Mouse (Mus musculus): ENCODE results near the gene Cab39l. TPM values are rescaled to one million over a fixed set of nuclear protein-coding genes. Genes with fewer than 3 reads are reported as not detected.

The Cab39l gene
- polyA plus RNA-seq, 2 experiments: 8.4 to 30.0 TPM

- WGBS (ENCODE audit: insufficient replicate concordance): 60% methylated on average over 7 of the region's 7 CpGs
- H3K36me3 ChIP-seq (replicated peaks; ENCODE audit: control insufficient read depth, insufficient read depth, low read depth): no peaks in the 10 kb centered on the region
- H3K4me2 ChIP-seq (ENCODE audit: low read depth): no peak overlapping the region
- no peak overlapping the region for H3K27ac ChIP-seq
- no peak overlapping the region for H3K9ac ChIP-seq (replicated peaks)
- no peaks in the 10 kb centered on the region for H3K9me3 ChIP-seq (ENCODE audit: control insufficient read depth, low read length)
- DNase-seq (ENCODE audit: low read depth in 3 of 3, low spot score in 3 of 3) (no peak), ATAC-seq (ENCODE audit: insufficient read depth) (no peak)
- H3K4me3 ChIP-seq (ENCODE audit: insufficient read depth in 1 of 2, low read depth in 2 of 2, low read length in 2 of 2): no peak overlapping the region
- H3K4me1 ChIP-seq (replicated peaks; ENCODE audit: control insufficient read depth in 2 of 2, insufficient read depth in 2 of 2, low read length in 1 of 2): no peaks in the 10 kb centered on the region
- no peak for TF ChIP-seq CTCF (IDR thresholded peaks at IDR 0.05; ENCODE audit: low read depth)
- no peak for TF ChIP-seq EP300 (IDR thresholded peaks at IDR 0.05; ENCODE audit: low read depth)
- H3K27me3 ChIP-seq (ENCODE audit: control insufficient read depth, insufficient read depth, low read length): peaks cover 23% of the 10 kb centered on the region
Observed at GRCm38 (mm10) chr14:59627823-59628222, 187.1 kb downstream of the Cab39l start.

- WGBS (ENCODE audit: insufficient replicate concordance): 80% methylated on average over 15 of the region's 15 CpGs
- no peak overlapping the region for H3K4me3 ChIP-seq (ENCODE audit: insufficient read depth in 1 of 2, low read depth in 2 of 2, low read length in 2 of 2)
- H3K36me3 ChIP-seq (replicated peaks; ENCODE audit: control insufficient read depth, insufficient read depth, low read depth): no peaks in the 10 kb centered on the region
- H3K27me3 ChIP-seq (ENCODE audit: control insufficient read depth, insufficient read depth, low read length): peaks cover 23% of the 10 kb centered on the region
- no peak overlapping the region for H3K9ac ChIP-seq (replicated peaks)
- H3K4me2 ChIP-seq (ENCODE audit: low read depth): no peak overlapping the region
- H3K9me3 ChIP-seq (ENCODE audit: control insufficient read depth, low read length): no peaks in the 10 kb centered on the region
- H3K27ac ChIP-seq: no peak overlapping the region
- H3K4me1 ChIP-seq (replicated peaks; ENCODE audit: control insufficient read depth in 2 of 2, insufficient read depth in 2 of 2, low read length in 1 of 2): no peaks in the 10 kb centered on the region
- ATAC-seq (ENCODE audit: insufficient read depth) (no peak), DNase-seq (ENCODE audit: low read depth in 3 of 3, low spot score in 3 of 3) (no peak)
- no peak for TF ChIP-seq EP300 (IDR thresholded peaks at IDR 0.05; ENCODE audit: low read depth)
- no peak for TF ChIP-seq CTCF (IDR thresholded peaks at IDR 0.05; ENCODE audit: low read depth)
Observed at GRCm38 (mm10) chr14:59629308-59629707, 188.5 kb downstream of the Cab39l start.

DNA sequence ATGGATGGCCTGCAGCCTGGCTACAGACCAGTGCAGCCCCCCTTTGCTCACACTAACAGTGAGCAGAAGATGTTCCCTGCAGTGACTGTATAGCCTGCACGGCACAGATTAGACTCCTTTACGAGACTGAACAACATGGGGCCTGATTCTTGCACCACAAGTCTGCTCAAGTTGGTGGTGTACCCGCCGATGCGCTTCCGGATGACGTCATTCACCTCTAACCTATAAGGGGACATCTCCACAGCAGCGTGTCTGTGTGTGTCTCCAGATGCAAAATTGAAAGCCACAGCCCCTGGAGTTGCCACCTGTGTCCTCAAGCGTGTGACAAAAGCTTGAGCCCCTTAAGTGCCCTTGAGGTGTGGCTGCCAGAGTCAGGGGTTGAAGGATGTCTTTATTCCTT is 189.3 kb downstream of the Cab39l start:
- WGBS (ENCODE audit: insufficient replicate concordance): 75% methylated on average over 9 of the region's 9 CpGs
- DNase-seq (ENCODE audit: low read depth in 3 of 3, low spot score in 3 of 3) (no peak), ATAC-seq (ENCODE audit: insufficient read depth) (no peak)
- no peak for TF ChIP-seq EP300 (IDR thresholded peaks at IDR 0.05; ENCODE audit: low read depth)
- no peak for TF ChIP-seq CTCF (IDR thresholded peaks at IDR 0.05; ENCODE audit: low read depth)
- Histone ChIP-seq H3K4me3 (ENCODE audit: insufficient read depth in 1 of 2, low read depth in 2 of 2, low read length in 2 of 2) (no peak overlapping the region), H3K4me2 (ENCODE audit: low read depth) (no peak overlapping the region), H3K4me1 (replicated peaks; ENCODE audit: control insufficient read depth in 2 of 2, insufficient read depth in 2 of 2, low read length in 1 of 2) (no peaks in the 10 kb centered on the region), H3K27me3 (ENCODE audit: control insufficient read depth, insufficient read depth, low read length) (peaks cover 17% of the 10 kb centered on the region), H3K27ac (no peak overlapping the region), H3K9me3 (ENCODE audit: control insufficient read depth, low read length) (no peaks in the 10 kb centered on the region), H3K9ac (replicated peaks) (no peak overlapping the region), H3K36me3 (replicated peaks; ENCODE audit: control insufficient read depth, insufficient read depth, low read depth) (no peaks in the 10 kb centered on the region)

- no peak overlapping the region for H3K9ac ChIP-seq (replicated peaks)
Observed at GRCm38 (mm10) chr14:59632067-59632466, 191.3 kb downstream of the Cab39l start.

DNA sequence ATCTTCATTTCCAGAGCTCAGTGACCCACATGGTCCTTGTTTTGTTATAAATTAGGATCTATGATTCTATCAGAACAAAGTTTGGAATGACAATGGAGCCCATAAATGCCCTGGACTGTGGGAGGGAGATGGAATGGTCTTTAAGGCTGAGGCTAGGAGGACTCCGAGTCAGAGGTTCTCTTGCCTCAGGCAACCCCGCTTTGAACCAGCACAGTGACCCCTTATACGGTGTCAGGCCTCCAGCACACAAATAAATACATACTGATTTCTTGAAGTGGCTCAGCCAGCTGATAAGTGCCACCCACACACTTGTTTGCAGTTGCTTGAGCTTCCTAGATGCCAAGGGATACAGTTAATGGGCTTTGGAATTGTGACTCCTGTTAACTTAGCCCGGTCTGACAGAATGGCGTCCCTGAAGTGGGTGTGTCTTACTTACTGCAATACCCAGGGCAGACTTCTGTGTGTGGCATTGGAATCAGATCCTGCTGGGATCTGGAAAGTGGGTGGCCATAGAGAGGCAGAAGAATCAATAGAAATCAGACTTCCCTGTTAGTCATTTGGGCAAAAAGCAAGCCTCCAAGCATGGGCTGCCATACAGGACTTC is 192.6 kb downstream of the Cab39l start:
- 77% methylated on average over 5 of the region's 5 CpGs for WGBS (ENCODE audit: insufficient replicate concordance)
- no peaks in the 10 kb centered on the region for H3K36me3 ChIP-seq (replicated peaks; ENCODE audit: control insufficient read depth, insufficient read depth, low read depth)
- no peaks in the 10 kb centered on the region for H3K27me3 ChIP-seq (ENCODE audit: control insufficient read depth, insufficient read depth, low read length)
- H3K9me3 ChIP-seq (ENCODE audit: control insufficient read depth, low read length): no peaks in the 10 kb centered on the region
- no peaks in the 10 kb centered on the region for H3K4me1 ChIP-seq (replicated peaks; ENCODE audit: control insufficient read depth in 2 of 2, insufficient read depth in 2 of 2, low read length in 1 of 2)
- H3K27ac ChIP-seq: no peak overlapping the region
- no peak overlapping the region for H3K9ac ChIP-seq (replicated peaks)
- no peak overlapping the region for H3K4me3 ChIP-seq (ENCODE audit: insufficient read depth in 1 of 2, low read depth in 2 of 2, low read length in 2 of 2)
- H3K4me2 ChIP-seq (ENCODE audit: low read depth): no peak overlapping the region
- DNase-seq (ENCODE audit: low read depth in 3 of 3, low spot score in 3 of 3): no peak
- no peak for ATAC-seq (ENCODE audit: insufficient read depth)
- TF ChIP-seq EP300 (IDR thresholded peaks at IDR 0.05; ENCODE audit: low read depth) (no peak), CTCF (IDR thresholded peaks at IDR 0.05; ENCODE audit: low read depth) (no peak)

More at GRCm38 (mm10) chr14:59632067-59632466, 191.3 kb downstream of the Cab39l start:
- H3K4me2 ChIP-seq (ENCODE audit: low read depth): no peak overlapping the region
- H3K36me3 ChIP-seq (replicated peaks; ENCODE audit: control insufficient read depth, insufficient read depth, low read depth): no peaks in the 10 kb centered on the region
- no peaks in the 10 kb centered on the region; the same call in 1 of the 2 replicates for H3K27me3 ChIP-seq (ENCODE audit: control insufficient read depth, insufficient read depth, low read length)
- H3K9me3 ChIP-seq (ENCODE audit: control insufficient read depth, low read length): no peaks in the 10 kb centered on the region
- ATAC-seq (ENCODE audit: insufficient read depth): no peak
- WGBS (ENCODE audit: insufficient replicate concordance): 56% methylated on average over 6 of the region's 6 CpGs
- TF ChIP-seq EP300 (IDR thresholded peaks at IDR 0.05; ENCODE audit: low read depth) (no peak), CTCF (IDR thresholded peaks at IDR 0.05; ENCODE audit: low read depth) (no peak)
- DNase-seq (ENCODE audit: low read depth in 3 of 3, low spot score in 3 of 3): no peak
- H3K4me1 ChIP-seq (replicated peaks; ENCODE audit: control insufficient read depth in 2 of 2, insufficient read depth in 2 of 2, low read length in 1 of 2): no peaks in the 10 kb centered on the region
- H3K4me3 ChIP-seq (ENCODE audit: insufficient read depth in 1 of 2, low read depth in 2 of 2, low read length in 2 of 2): no peak overlapping the region
- no peak overlapping the region for H3K27ac ChIP-seq

All from liver, embryonic 14.5 days (tissue).